Mouse (Mus musculus) heart, embryonic 16.5 days (tissue): ENCODE data around the gene Magi2. TPM values are rescaled to one million over a fixed set of nuclear protein-coding genes. Genes with fewer than 3 reads are reported as not detected.

Experiments
- ATAC-seq: fragments of 200-750 bp; cut with Nextera tagmentation; replicated peaks from 2 replicates; pipeline ENCODE4 v1.8.0; 2017; ENCODE audit warnings: moderate number of reproducible peaks; ENCODE audit not compliant: insufficient read depth, low FRiP score; ENCODE audit errors: extremely low read depth
- H3K27ac ChIP-seq: fragments of 300-500 bp; sonication (generic); 2 replicates; pipeline ENCODE4 v1.5.1; 2014; ENCODE audit warnings: mild to moderate bottlenecking, low read length, control low read depth, moderate library complexity
- H3K27me3 ChIP-seq: fragments of 300-500 bp; sonication (generic); 2 replicates; pipeline ENCODE4 v1.6.1; 2014; ENCODE audit warnings: low read length, mixed read lengths; ENCODE audit not compliant: control insufficient read depth, insufficient read depth
- H3K36me3 ChIP-seq: fragments of 300-500 bp; sonication (generic); 2 replicates; pipeline ENCODE4 v1.6.1; 2014; ENCODE audit not compliant: control insufficient read depth, insufficient read depth
- H3K4me1 ChIP-seq: fragments of 300-500 bp; sonication (generic); 2 replicates; pipeline ENCODE4 v1.6.1; 2014; ENCODE audit warnings: low read length, mixed read lengths; ENCODE audit not compliant: control insufficient read depth, insufficient read depth
- H3K4me2 ChIP-seq: fragments of 300-500 bp; sonication (generic); 2 replicates; pipeline ENCODE4 v1.6.1; 2014; ENCODE audit warnings: low read depth, mild to moderate bottlenecking, control low read depth, low read length
- H3K4me3 ChIP-seq: fragments of 300-500 bp; sonication (generic); 2 replicates; pipeline ENCODE4 v1.5.1; 2014; ENCODE audit warnings: mild to moderate bottlenecking, control low read depth, low read length
- H3K9ac ChIP-seq: fragments of 300-500 bp; sonication (generic); 2 replicates; pipeline ENCODE4 v1.6.1; 2014; ENCODE audit warnings: low read length, control low read depth
- H3K9me3 ChIP-seq: fragments of 300-500 bp; sonication (generic); replicated peaks from 2 replicates; pipeline ENCODE4 v1.6.1; 2016; ENCODE audit warnings: low read length; ENCODE audit not compliant: control insufficient read depth
- WGBS: fragments of 180-500 bp; shearing (Covaris S2); extraction: QIAGEN DNeasy Blood & Tissue Kit; methylation state at CpG from one replicate; pipeline ENCODE4 v1.1.7; 2014; 5-methylcytosine and 5-hydroxymethylcytosine counted together
- polyA plus RNA-seq: library from polyadenylated mRNA; unstranded; fragments of >200 nt; fragmentation: Nextera tagmentation; extraction: Ambion mirVana; gene quantifications from 2 replicates; pipeline ENCODE4 v1.2.1, GENCODE M21; 2015

Magi2 gene
- polyA plus RNA-seq, 1 experiment from 2014 or later: 3.3 TPM

- ATAC-seq: no peak
- Histone ChIP-seq H3K4me2 (peak overlapping the region; percentile 80), H3K27ac (no peak overlapping the region), H3K4me1 (0 out of 2 replicates have a peak, but pooled peaks cover 5% of the 10 kb centered on the region), H3K36me3 (no peaks in the 10 kb centered on the region), H3K4me3 (peak overlapping the region; percentile 44), H3K27me3 (peaks cover 4% of the 10 kb centered on the region; the same call in 1 of the 2 replicates), H3K9me3 (no peaks in the 10 kb centered on the region), H3K9ac (peak overlapping the region; percentile 25; the same call in 1 of the 2 replicates)
- 3% methylated on average over 5 of the region's 5 CpGs for WGBS
These were observed 681.8 kb downstream of the Magi2 start for GRCm38 (mm10) chr5:19908706-19909060.

GRCm38 (mm10) chr5:19909071-19909470, 682.2 kb downstream of the Magi2 start:
- H3K4me1 ChIP-seq: 0 out of 2 replicates have a peak, but pooled peaks cover 5% of the 10 kb centered on the region
- peaks cover 4% of the 10 kb centered on the region; the same call in 1 of the 2 replicates for H3K27me3 ChIP-seq
- no peaks in the 10 kb centered on the region for H3K9me3 ChIP-seq
- H3K9ac ChIP-seq: peak overlapping the region; percentile 41
- ATAC-seq: no peak
- H3K4me2 ChIP-seq: peak overlapping the region; percentile 80
- no peaks in the 10 kb centered on the region for H3K36me3 ChIP-seq
- WGBS: 4% methylated on average over 11 of the region's 11 CpGs
- H3K4me3 ChIP-seq: peak overlapping the region; percentile 44
- H3K27ac ChIP-seq: no peak overlapping the region

GRCm38 (mm10) chr5:19909664-19910063, 682.8 kb downstream of the Magi2 start:
- no peak overlapping the region for H3K9ac ChIP-seq
- H3K4me2 ChIP-seq: peak overlapping the region; percentile 80; the same call in 1 of the 2 replicates
- WGBS: 63% methylated on average over 7 of the region's 7 CpGs
- ATAC-seq: no peak
- H3K27ac ChIP-seq: no peak overlapping the region
- H3K4me3 ChIP-seq: peak overlapping the region; percentile 44; the same call in 1 of the 2 replicates
- 0 out of 2 replicates have a peak, but pooled peaks cover 5% of the 10 kb centered on the region for H3K4me1 ChIP-seq
- no peaks in the 10 kb centered on the region for H3K9me3 ChIP-seq
- no peaks in the 10 kb centered on the region for H3K36me3 ChIP-seq
- H3K27me3 ChIP-seq: peaks cover 4% of the 10 kb centered on the region; the same call in 1 of the 2 replicates

- Histone ChIP-seq H3K9ac (no peak overlapping the region), H3K9me3 (no peaks in the 10 kb centered on the region), H3K27ac (no peak overlapping the region), H3K4me1 (no peaks in the 10 kb centered on the region), H3K27me3 (no peaks in the 10 kb centered on the region), H3K4me3 (no peak overlapping the region), H3K36me3 (no peaks in the 10 kb centered on the region), H3K4me2 (no peak overlapping the region)
- no peak for ATAC-seq
- WGBS: 63% methylated on average over 3 of the region's 3 CpGs
These were observed 705.3 kb downstream of the Magi2 start for GRCm38 (mm10) chr5:19932102-19932501.

GRCm38 (mm10) chr5:19933190-19933589, 706.4 kb downstream of the Magi2 start:
- Histone ChIP-seq H3K4me2 (no peak overlapping the region), H3K27me3 (no peaks in the 10 kb centered on the region)
- WGBS: 73% methylated on average over 2 of the region's 2 CpGs

GRCm38 (mm10) chr5:19951102-19951501, 724.3 kb downstream of the Magi2 start:
- WGBS: 82% methylated on average over 2 of the region's 2 CpGs
- no peaks in the 10 kb centered on the region for H3K27me3 ChIP-seq
- no peaks in the 10 kb centered on the region for H3K4me1 ChIP-seq
- no peak overlapping the region for H3K4me3 ChIP-seq
- no peaks in the 10 kb centered on the region for H3K9me3 ChIP-seq
- no peaks in the 10 kb centered on the region for H3K36me3 ChIP-seq
- H3K27ac ChIP-seq: no peak overlapping the region
- no peak for ATAC-seq
- no peak overlapping the region for H3K4me2 ChIP-seq
- no peak overlapping the region for H3K9ac ChIP-seq

More at GRCm38 (mm10) chr5:19933190-19933589, 706.4 kb downstream of the Magi2 start:
- Histone ChIP-seq H3K4me1 (no peaks in the 10 kb centered on the region), H3K9me3 (no peaks in the 10 kb centered on the region), H3K4me3 (no peak overlapping the region), H3K27ac (no peak overlapping the region), H3K9ac (no peak overlapping the region), H3K36me3 (no peaks in the 10 kb centered on the region)
- no peak for ATAC-seq

- 76% methylated on average over 1 of the region's 1 CpGs for WGBS
- Histone ChIP-seq H3K4me3 (no peak overlapping the region), H3K27ac (no peak overlapping the region), H3K4me1 (no peaks in the 10 kb centered on the region), H3K9ac (no peak overlapping the region), H3K4me2 (no peak overlapping the region), H3K27me3 (no peaks in the 10 kb centered on the region), H3K9me3 (no peaks in the 10 kb centered on the region), H3K36me3 (no peaks in the 10 kb centered on the region)
- ATAC-seq: no peak
These were observed 737.3 kb downstream of the Magi2 start for GRCm38 (mm10) chr5:19964113-19964512.

GRCm38 (mm10) chr5:19972736-19973135, 745.9 kb downstream of the Magi2 start:
- ATAC-seq: no peak
- Histone ChIP-seq H3K27me3 (no peaks in the 10 kb centered on the region), H3K36me3 (no peaks in the 10 kb centered on the region), H3K9ac (no peak overlapping the region), H3K9me3 (no peaks in the 10 kb centered on the region), H3K4me3 (no peak overlapping the region), H3K27ac (no peak overlapping the region), H3K4me2 (no peak overlapping the region), H3K4me1 (no peaks in the 10 kb centered on the region; the same call in 1 of the 2 replicates)
- whole genome bisulfite sequencing: 76% methylated on average over 2 of the region's 2 CpGs

- Histone ChIP-seq H3K36me3 (no peaks in the 10 kb centered on the region), H3K9ac (no peak overlapping the region), H3K9me3 (no peaks in the 10 kb centered on the region), H3K27me3 (no peaks in the 10 kb centered on the region), H3K4me2 (no peak overlapping the region), H3K4me1 (no peaks in the 10 kb centered on the region; the same call in 1 of the 2 replicates), H3K4me3 (no peak overlapping the region), H3K27ac (no peak overlapping the region)
- whole genome bisulfite sequencing: 77% methylated on average over 3 of the region's 3 CpGs
- ATAC-seq: no peak
These were observed 747.0 kb downstream of the Magi2 start for GRCm38 (mm10) chr5:19973852-19974251.
